Mouse (Mus musculus) heart, postnatal 0 days (tissue): ENCODE data around the gene 1110051M20Rik.

Experiments
- CTCF ChIP-seq: IDR thresholded peaks from 2 replicates; pipeline ENCODE4 v1.5.1; 2016; ENCODE audit warnings: antibody characterized with exemption, control low read depth, low read depth
- EP300 ChIP-seq: IDR thresholded peaks from 2 replicates; pipeline ENCODE4 v1.6.1; 2016; ENCODE audit warnings: antibody characterized with exemption, low read depth

- TF ChIP-seq CTCF (no peak), EP300 (no peak)
Observed at GRCm38 (mm10) chr2:91351841-91352240, 92.7 kb downstream of the 1110051M20Rik start.
